Mouse (Mus musculus): Measurements from ENCODE around the gene Ifrd2.

DNA sequence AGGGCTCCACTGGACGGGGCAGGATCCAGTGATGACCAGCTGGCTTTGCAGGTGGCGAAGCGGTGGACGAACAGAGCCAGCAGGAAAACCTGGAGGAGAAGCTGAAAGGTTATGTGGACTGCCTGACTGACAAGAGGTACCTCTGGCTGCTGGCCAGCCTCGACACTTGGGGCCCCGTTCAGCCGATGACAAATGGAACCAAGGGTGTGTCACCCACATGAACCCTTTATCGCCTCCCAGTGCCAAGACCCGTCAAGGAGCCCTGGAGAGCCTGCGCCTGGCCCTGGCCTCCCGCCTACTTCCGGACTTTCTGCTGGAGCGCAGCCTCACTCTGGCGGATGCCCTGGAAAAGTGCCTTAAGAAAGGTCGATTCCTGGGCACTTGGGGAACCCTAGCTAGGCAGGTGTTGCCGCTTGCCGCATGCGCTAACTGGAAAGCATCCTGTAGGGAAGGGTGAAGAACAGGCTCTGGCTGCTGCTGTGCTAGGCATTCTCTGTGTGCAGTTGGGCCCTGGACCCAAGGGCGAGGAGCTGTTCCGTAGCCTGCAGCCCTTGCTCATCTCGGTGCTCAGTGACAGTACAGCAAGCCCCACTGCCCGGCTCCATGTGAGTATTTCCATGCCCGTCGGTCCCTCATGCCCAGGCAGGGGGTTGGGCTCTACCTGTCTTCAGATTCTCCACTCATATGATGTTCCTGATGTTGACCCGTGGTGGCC, 2.8 kb downstream of the Ifrd2 start:
- TF ChIP-seq POLR2A (IDR thresholded peaks at IDR 0.05; ENCODE audit: extremely low read depth, insufficient read depth, low read length) (no peak), CTCF (IDR thresholded peaks at IDR 0.05; ENCODE audit: low read depth, low read length) (no peak)

Measured in liver, adult 2 months (tissue).